Mouse (Mus musculus): ENCODE results near the gene Efcab8.
"Not testable (repeated sequence)": the region's sequence is repeated elsewhere in the genome, so short reads cannot be mapped to it uniquely, and the experiment has no call there.

Efcab8 gene

GRCm38 (mm10) chr2:153779394-153779981 is at the start of gene Efcab8:
Gene Efcab8 (plus strand): TSS chr2:153779931.
- DNase-seq: peak; percentile 52 to 65

GRCm38 (mm10) chr2:153734033-153734432 is 45.7 kb upstream of the Efcab8 start:
- peak in 1 of 2 experiments; percentile 8 for DNase-seq

- DNase-seq: peak; percentile 99
These were observed 39.0 kb upstream of the Efcab8 start, which contains the start of gene Mapre1 for GRCm38 (mm10) chr2:153740500-153741436. Gene Mapre1 (plus strand): TSS chr2:153741274.

- DNase-seq: peak in 1 of 2 experiments; percentile 63
These were observed 38.2 kb upstream of the Efcab8 start for GRCm38 (mm10) chr2:153741437-153742065.

GRCm38 (mm10) chr2:153747994-153748393 is 31.7 kb upstream of the Efcab8 start:
- DNase-seq: no peak

GRCm38 (mm10) chr2:153750363-153750762 is 29.4 kb upstream of the Efcab8 start:
- DNase-seq: no peak

GRCm38 (mm10) chr2:153762121-153762520 is 17.6 kb upstream of the Efcab8 start:
- DNase-seq: no peak

GRCm38 (mm10) chr2:153767484-153767883 is 12.2 kb upstream of the Efcab8 start:
- DNase-seq: no peak

- no peak for DNase-seq
These were observed 10.8 kb upstream of the Efcab8 start for GRCm38 (mm10) chr2:153768881-153769280.

GRCm38 (mm10) chr2:153772950-153773349 is 6.8 kb upstream of the Efcab8 start:
- no peak for DNase-seq

- DNase-seq: no peak
These were observed 4.3 kb upstream of the Efcab8 start for GRCm38 (mm10) chr2:153775472-153775871.

GRCm38 (mm10) chr2:153778638-153779362 is 931 bp upstream of the Efcab8 start:
- peak; percentile 81 to 86 for DNase-seq

- DNase-seq: no peak
These were observed 1.4 kb downstream of the Efcab8 start for GRCm38 (mm10) chr2:153781181-153781580.

GRCm38 (mm10) chr2:153784668-153785067 is 4.9 kb downstream of the Efcab8 start:
- DNase-seq: no peak

- no peak for DNase-seq
These were observed 13.6 kb downstream of the Efcab8 start for GRCm38 (mm10) chr2:153793366-153793765.

- DNase-seq: peak; percentile 16 to 23
These were observed 15.4 kb downstream of the Efcab8 start for GRCm38 (mm10) chr2:153795090-153795489.

- DNase-seq: not testable (repeated sequence)
These were observed 27.7 kb downstream of the Efcab8 start for GRCm38 (mm10) chr2:153807464-153807863.

- DNase-seq: no peak
These were observed 28.4 kb downstream of the Efcab8 start for GRCm38 (mm10) chr2:153808146-153808545.

- DNase-seq: no peak
These were observed 29.1 kb downstream of the Efcab8 start for GRCm38 (mm10) chr2:153808841-153809240.

GRCm38 (mm10) chr2:153809921-153810320 is 30.2 kb downstream of the Efcab8 start:
- DNase-seq: no peak

GRCm38 (mm10) chr2:153822005-153822543 is 42.3 kb downstream of the Efcab8 start:
- no peak for DNase-seq

- no peak for DNase-seq
These were observed 44.9 kb downstream of the Efcab8 start for GRCm38 (mm10) chr2:153824593-153824992.

Measured in thymus, adult 18-20 months (tissue).